Mouse (Mus musculus): ENCODE measurements at regions not wholly inside any gene's neighbourhood (a gene's known extent, or its start where the extent isn't known, plus 50 kb on each side); places are given as distances from the start of the nearest gene placed in this dataset.

DNA sequence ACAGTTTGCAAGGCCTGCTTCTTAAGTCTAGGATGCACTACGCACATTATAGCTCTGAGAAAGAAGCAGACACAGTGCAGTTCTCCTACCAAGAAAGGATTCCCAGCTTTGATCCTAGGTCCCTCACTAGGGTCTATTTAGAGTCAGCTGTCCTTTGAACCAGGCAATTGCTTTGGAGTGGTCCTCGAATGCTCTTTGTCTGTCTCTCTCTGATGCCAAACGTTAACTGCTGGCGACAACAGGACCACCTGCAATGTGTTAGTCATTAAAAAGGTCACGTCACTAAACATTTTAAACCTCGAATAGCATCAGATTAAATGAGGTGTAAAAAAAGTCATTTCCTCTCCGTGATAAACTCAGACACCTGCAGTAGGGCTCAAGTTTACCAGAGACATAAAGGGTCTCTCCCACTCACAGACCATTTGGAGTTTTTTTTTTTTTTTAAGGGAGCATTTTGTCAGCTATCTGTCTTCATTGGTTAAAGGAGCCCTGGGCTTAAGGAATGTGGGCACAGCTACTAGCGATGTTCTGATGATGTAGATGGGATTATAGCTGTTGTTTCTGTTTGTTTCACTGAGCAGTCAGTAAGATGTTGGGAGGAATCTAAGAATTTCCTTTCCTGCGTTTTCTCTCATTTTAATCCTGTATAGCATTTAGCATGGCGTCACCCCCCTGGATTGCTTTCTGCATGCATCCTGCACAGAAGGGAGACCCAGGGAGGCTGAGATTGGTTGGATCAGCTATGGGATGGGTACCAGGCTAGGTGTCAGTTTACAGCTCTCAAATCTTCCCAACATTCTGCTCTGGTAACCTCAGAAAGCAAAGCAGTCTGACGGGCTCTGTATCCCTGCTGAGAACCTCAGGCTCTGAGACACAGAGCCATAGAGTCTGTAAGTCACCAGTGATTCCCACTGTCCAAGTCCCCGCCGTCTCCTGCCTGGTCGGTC is 615.3 kb upstream of the Sall1 start:
- Histone ChIP-seq H3K4me3 (ENCODE audit: low read depth, low read length) (no peak overlapping the region), H3K27ac (ENCODE audit: insufficient read depth, low read depth, low read length) (no peak overlapping the region), H3K27me3 (ENCODE audit: control insufficient read depth, insufficient read depth, low read length) (no peaks in the 10 kb centered on the region), H3K36me3 (ENCODE audit: control insufficient read depth, insufficient read depth, low read length) (no peaks in the 10 kb centered on the region), H3K4me1 (ENCODE audit: control insufficient read depth, insufficient read depth, insufficient read length, low read length) (no peaks in the 10 kb centered on the region)
- 47% methylated on average over 14 of the region's 14 CpGs for WGBS
- TF ChIP-seq CTCF (IDR thresholded peaks at IDR 0.05; ENCODE audit: extremely low read depth, insufficient read length, insufficient replicate concordance, low read depth, low read length) (no peak), POLR2A (IDR thresholded peaks at IDR 0.05; ENCODE audit: low read depth, low read length) (no peak)

DNA sequence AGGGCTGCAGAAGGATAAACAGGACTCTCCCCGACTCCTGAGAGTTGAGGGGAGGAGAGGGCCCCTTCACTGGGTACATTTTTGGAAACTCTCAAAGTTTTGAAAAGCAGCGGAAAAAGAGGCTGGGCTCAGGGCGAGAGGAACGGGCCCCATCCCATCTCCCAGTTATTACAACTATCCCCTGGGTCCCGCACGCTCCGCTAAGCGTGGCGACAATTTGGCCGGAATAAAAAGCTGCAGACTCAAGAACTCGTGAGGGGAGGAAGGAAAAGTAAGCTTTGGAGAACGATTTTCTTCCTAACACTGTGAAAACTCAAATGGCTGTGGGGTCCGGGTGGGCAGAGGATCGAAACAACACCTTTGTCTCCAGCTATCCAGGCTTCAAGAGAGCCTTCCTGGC is 611.4 kb upstream of the Sall1 start:
- TF ChIP-seq POLR2A (IDR thresholded peaks at IDR 0.05; ENCODE audit: low read depth, low read length) (no peak), CTCF (IDR thresholded peaks at IDR 0.05; ENCODE audit: extremely low read depth, insufficient read length, insufficient replicate concordance, low read depth, low read length) (no peak)
- H3K4me3 ChIP-seq (ENCODE audit: low read depth, low read length) = no peak overlapping the region
- 74% methylated on average over 14 of the region's 14 CpGs for WGBS

DNA sequence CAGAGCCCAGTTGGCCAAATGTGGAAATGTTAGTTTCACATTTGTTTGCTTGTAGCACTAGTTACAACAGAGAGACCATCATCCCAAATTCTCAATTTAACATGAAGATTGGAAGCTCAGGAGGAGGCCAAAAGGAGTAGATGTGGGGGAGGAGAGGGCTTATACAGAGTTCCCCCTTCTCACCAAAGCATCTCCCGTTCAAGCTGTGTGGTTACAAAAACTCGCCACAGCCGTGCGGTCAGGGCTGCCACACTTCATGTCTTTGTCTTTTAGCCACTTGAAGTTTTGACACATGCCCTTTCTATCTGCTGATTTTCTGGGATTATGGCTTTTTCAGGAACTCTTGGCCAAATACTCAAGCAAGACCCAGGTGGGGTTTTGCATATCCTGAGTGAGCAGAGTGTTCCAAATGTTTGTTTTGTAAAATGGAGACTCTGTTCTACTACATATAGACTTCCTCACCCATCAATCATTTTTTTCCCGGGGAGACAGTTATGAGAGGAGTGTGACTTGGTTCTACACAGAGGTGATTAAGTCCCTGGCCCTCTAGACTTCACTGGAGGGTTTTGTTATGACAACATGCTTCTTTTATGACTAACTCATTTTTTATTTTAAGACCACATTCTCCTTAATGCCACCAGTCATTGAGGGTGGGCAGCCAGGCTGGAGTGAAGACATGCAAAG is 605.4 kb upstream of the Sall1 start:
- WGBS = 72% methylated on average over 5 of the region's 5 CpGs
- Histone ChIP-seq H3K27ac (ENCODE audit: insufficient read depth, low read depth, low read length) (no peak overlapping the region), H3K4me3 (ENCODE audit: low read depth, low read length) (no peak overlapping the region), H3K36me3 (ENCODE audit: control insufficient read depth, insufficient read depth, low read length) (no peaks in the 10 kb centered on the region), H3K27me3 (ENCODE audit: control insufficient read depth, insufficient read depth, low read length) (no peaks in the 10 kb centered on the region), H3K4me1 (ENCODE audit: control insufficient read depth, insufficient read depth, insufficient read length, low read length) (no peaks in the 10 kb centered on the region)
- TF ChIP-seq POLR2A (IDR thresholded peaks at IDR 0.05; ENCODE audit: low read depth, low read length) (no peak), CTCF (IDR thresholded peaks at IDR 0.05; ENCODE audit: extremely low read depth, insufficient read length, insufficient replicate concordance, low read depth, low read length) (no peak)

More for the DNA sequence above, 611.4 kb upstream of the Sall1 start:
- no peaks in the 10 kb centered on the region for H3K36me3 ChIP-seq (ENCODE audit: control insufficient read depth, insufficient read depth, low read length)
- H3K27ac ChIP-seq (ENCODE audit: insufficient read depth, low read depth, low read length) = no peak overlapping the region
- no peaks in the 10 kb centered on the region for H3K27me3 ChIP-seq (ENCODE audit: control insufficient read depth, insufficient read depth, low read length)
- no peaks in the 10 kb centered on the region for H3K4me1 ChIP-seq (ENCODE audit: control insufficient read depth, insufficient read depth, insufficient read length, low read length)

DNA sequence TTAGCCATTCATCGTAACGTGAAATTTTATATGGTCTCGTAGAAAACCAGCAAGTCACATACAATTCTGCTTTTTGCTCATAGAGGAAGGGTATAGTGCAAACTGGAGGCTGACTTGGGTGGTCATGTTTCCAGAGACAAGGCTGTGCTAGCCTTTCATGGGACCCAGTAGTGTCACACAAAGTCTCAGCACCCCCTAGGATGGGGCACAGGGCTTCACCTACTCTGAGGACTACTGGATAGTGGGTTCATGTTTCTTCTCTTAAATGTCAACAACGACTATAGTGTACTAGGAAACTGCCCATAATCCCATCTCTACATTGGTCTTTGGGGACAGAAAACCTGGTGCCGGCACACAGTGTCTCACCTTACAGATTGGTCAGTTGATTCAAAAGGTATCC is 603.0 kb upstream of the Sall1 start:
- H3K27me3 ChIP-seq (ENCODE audit: control insufficient read depth, insufficient read depth, low read length) = no peaks in the 10 kb centered on the region
- H3K4me3 ChIP-seq (ENCODE audit: low read depth, low read length) = no peak overlapping the region
- no peaks in the 10 kb centered on the region for H3K36me3 ChIP-seq (ENCODE audit: control insufficient read depth, insufficient read depth, low read length)
- no peaks in the 10 kb centered on the region for H3K4me1 ChIP-seq (ENCODE audit: control insufficient read depth, insufficient read depth, insufficient read length, low read length)
- WGBS = 86% methylated on average over 5 of the region's 5 CpGs
- TF ChIP-seq CTCF (IDR thresholded peaks at IDR 0.05; ENCODE audit: extremely low read depth, insufficient read length, insufficient replicate concordance, low read depth, low read length) = no peak
- no peak for TF ChIP-seq POLR2A (IDR thresholded peaks at IDR 0.05; ENCODE audit: low read depth, low read length)
- H3K27ac ChIP-seq (ENCODE audit: insufficient read depth, low read depth, low read length) = no peak overlapping the region

DNA sequence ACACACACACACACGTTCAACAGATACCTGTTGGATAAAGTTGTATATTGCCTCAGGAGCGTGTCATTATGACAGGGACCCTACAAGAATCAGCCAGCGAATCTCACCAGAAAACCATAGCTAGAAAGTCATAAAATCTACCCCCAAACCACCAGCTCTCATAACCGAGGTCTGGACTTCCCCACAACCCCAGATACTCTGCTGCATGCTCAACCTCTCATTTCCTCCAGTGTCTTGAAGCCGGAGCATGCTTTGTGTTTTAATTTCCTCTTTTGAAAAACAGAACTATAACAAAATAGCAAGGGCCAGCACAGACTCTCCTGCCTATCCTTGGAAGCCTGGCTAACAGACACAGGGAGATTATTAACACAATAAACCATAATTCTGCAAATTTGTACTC is 597.4 kb upstream of the Sall1 start:
- 45% methylated on average over 5 of the region's 5 CpGs for WGBS
- TF ChIP-seq CTCF (IDR thresholded peaks at IDR 0.05; ENCODE audit: extremely low read depth, insufficient read length, insufficient replicate concordance, low read depth, low read length) (no peak), POLR2A (IDR thresholded peaks at IDR 0.05; ENCODE audit: low read depth, low read length) (no peak)
- H3K4me1 ChIP-seq (ENCODE audit: control insufficient read depth, insufficient read depth, insufficient read length, low read length) = no peaks in the 10 kb centered on the region
- H3K27me3 ChIP-seq (ENCODE audit: control insufficient read depth, insufficient read depth, low read length) = no peaks in the 10 kb centered on the region
- no peaks in the 10 kb centered on the region for H3K36me3 ChIP-seq (ENCODE audit: control insufficient read depth, insufficient read depth, low read length)
- H3K27ac ChIP-seq (ENCODE audit: insufficient read depth, low read depth, low read length) = no peak overlapping the region
- no peak overlapping the region for H3K4me3 ChIP-seq (ENCODE audit: low read depth, low read length)

DNA sequence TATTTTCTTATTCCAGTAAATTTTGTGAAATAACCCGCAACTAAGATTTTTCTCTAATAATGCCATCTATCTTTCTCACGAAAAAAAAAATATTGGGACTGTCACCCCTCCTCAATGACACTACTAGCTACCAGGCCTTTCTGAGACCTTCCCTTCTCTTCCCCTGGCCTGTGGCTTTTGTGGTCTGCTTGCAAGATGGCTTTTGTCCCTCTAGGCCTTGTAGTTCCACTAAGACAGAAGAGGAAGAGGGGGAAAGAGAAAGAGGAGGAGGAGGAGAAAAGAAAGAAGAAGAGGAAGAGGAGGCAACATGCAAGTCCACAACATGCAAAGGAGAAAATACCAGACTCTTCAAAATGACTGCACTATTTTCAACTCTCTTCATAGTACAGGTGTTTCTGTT is 590.9 kb upstream of the Sall1 start:
- no peak for TF ChIP-seq CTCF (IDR thresholded peaks at IDR 0.05; ENCODE audit: extremely low read depth, insufficient read length, insufficient replicate concordance, low read depth, low read length)
- TF ChIP-seq POLR2A (IDR thresholded peaks at IDR 0.05; ENCODE audit: low read depth, low read length) = no peak
- Histone ChIP-seq H3K4me3 (ENCODE audit: low read depth, low read length) (no peak overlapping the region), H3K27me3 (ENCODE audit: control insufficient read depth, insufficient read depth, low read length) (no peaks in the 10 kb centered on the region), H3K27ac (ENCODE audit: insufficient read depth, low read depth, low read length) (no peak overlapping the region), H3K4me1 (ENCODE audit: control insufficient read depth, insufficient read depth, insufficient read length, low read length) (no peaks in the 10 kb centered on the region), H3K36me3 (ENCODE audit: control insufficient read depth, insufficient read depth, low read length) (no peaks in the 10 kb centered on the region)
- WGBS = 87% methylated on average over 2 of the region's 2 CpGs

DNA sequence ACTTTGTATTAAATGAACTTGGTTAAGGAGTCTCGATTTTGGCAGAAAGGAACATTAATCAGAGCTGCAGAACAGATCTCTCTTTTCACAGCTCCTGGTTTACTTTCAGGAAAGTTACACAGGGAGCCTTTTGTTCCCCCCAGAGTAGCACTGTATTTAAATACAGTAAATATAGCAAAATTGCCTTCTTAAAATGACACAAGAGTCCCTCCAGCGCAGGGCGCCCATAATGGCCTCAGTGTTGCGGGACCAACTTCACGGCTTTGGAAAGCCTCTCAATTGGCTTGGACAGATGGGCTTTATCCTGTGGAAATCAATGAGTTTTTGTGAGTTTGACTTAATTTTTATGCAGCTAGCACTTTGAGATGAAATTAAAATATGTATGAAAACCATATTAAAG is 588.3 kb upstream of the Sall1 start:
- Histone ChIP-seq H3K4me3 (ENCODE audit: low read depth, low read length) (no peak overlapping the region), H3K4me1 (ENCODE audit: control insufficient read depth, insufficient read depth, insufficient read length, low read length) (no peaks in the 10 kb centered on the region), H3K36me3 (ENCODE audit: control insufficient read depth, insufficient read depth, low read length) (no peaks in the 10 kb centered on the region), H3K27ac (ENCODE audit: insufficient read depth, low read depth, low read length) (no peak overlapping the region), H3K27me3 (ENCODE audit: control insufficient read depth, insufficient read depth, low read length) (no peaks in the 10 kb centered on the region)
- TF ChIP-seq CTCF (IDR thresholded peaks at IDR 0.05; ENCODE audit: extremely low read depth, insufficient read length, insufficient replicate concordance, low read depth, low read length) (no peak), POLR2A (IDR thresholded peaks at IDR 0.05; ENCODE audit: low read depth, low read length) (no peak)
- WGBS = 70% methylated on average over 5 of the region's 5 CpGs

Measured in small intestine, adult 2 months (tissue).